ENCODE assay signal across 14 mouse cellular contexts in the genomic region with DNA sequence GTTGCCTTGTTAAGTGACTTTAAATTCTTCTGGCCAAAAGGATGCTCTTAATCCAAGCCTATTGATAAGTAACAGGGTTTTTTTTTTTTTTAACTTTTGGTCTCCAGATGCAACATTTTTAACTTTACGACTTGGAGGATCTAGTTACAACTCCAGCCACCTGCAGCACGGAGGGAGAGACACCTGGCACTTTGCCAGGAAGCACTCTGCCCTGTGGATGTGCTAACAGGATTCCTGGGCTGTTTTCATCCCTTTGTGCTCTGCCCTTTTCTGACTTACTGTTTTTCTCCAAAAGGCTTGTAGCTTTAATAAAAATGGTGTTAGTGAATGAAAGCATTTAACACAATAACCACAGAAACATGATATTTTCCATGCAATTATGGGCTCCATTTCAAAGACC.
DNase-seq lines count a peak whose midpoint lies in the region; ATAC-seq and TF ChIP-seq lines count a peak whose summit lies in the region.
"Had no signal": no experiment of that assay in that cellular context is flagged by ENCODE, and none has a peak within 500 bp of the region (broad histone marks: within the 10 kb centered on the region; RNA-seq: fewer than 3 reads in every experiment).

No protein-coding gene starts in this region.

- TF ChIP-seq CTCF in kidney, adult 2 months (conservative IDR thresholded peaks at IDR 0.05; ENCODE audit: insufficient read depth, insufficient read length, low read depth, low read length), result no peak
- no peak for TF ChIP-seq CTCF in kidney, postnatal 0 days (IDR thresholded peaks at IDR 0.05; ENCODE audit: low read depth)

- H3K9me3 ChIP-seq in kidney, postnatal 0 days (replicated peaks; ENCODE audit: low read length), result no peaks in the 10 kb centered on the region
- no peaks in the 10 kb centered on the region for H3K9me3 ChIP-seq in intestine, embryonic 16.5 days (ENCODE audit: control insufficient read depth, low read length)
- H3K9me3 ChIP-seq: heart, embryonic 15.5 days; limb, embryonic 13.5 days had no signal

- H3K4me3 ChIP-seq in kidney, adult 2 months (ENCODE audit: insufficient read depth, low read depth, low read length), result no peak overlapping the region
- no peak overlapping the region for H3K4me3 ChIP-seq in kidney, postnatal 0 days (replicated peaks; ENCODE audit: low read depth, low read length)
- no peak overlapping the region for H3K4me3 ChIP-seq in intestine, embryonic 16.5 days (ENCODE audit: low read length)
- H3K4me3 ChIP-seq: heart, embryonic 15.5 days; limb, embryonic 13.5 days had no signal

- ATAC-seq in kidney, postnatal 0 days (replicated peaks; ENCODE audit: low FRiP score, low read depth), result no peak
- no peak for ATAC-seq in intestine, embryonic 16.5 days
- no peak for ATAC-seq in CD4-positive, CD25-positive, alpha-beta regulatory T cell, adult 4 months
- ATAC-seq: forebrain, embryonic 16.5 days had no signal

- TF ChIP-seq POLR2A in kidney, adult 2 months (IDR thresholded peaks at IDR 0.05; ENCODE audit: low read depth, low read length), result no peak

- no peaks in the 10 kb centered on the region for H3K4me1 ChIP-seq in kidney, adult 2 months (ENCODE audit: control insufficient read depth, insufficient read depth, low read length)
- H3K4me1 ChIP-seq in kidney, postnatal 0 days (replicated peaks; ENCODE audit: insufficient read depth, low read length), result no peaks in the 10 kb centered on the region
- H3K4me1 ChIP-seq in intestine, embryonic 16.5 days (ENCODE audit: control insufficient read depth, insufficient read depth, low read length), result 0 out of 2 replicates have a peak, but pooled peaks cover 4% of the 10 kb centered on the region
- H3K4me1 ChIP-seq: heart, embryonic 15.5 days had no signal

- peak; percentile 47 to 51 for DNase-seq in cerebellum, postnatal 10 days
- no peak for DNase-seq in cerebellum, postnatal 4 days (ENCODE audit: low spot score in 2 of 2)
- DNase-seq in kidney, adult 2 months, result peak; percentile 21
- DNase-seq in kidney, adult 8-10 months, result no peak
- DNase-seq in Muller cell, postnatal 12 days (ENCODE audit: inconsistent ontology term), result peak; percentile 19
- DNase-seq in kidney, postnatal 0 days (ENCODE audit: low spot score), result peak; percentile 72
- DNase-seq: B cell, adult 2 months; lung, postnatal 4 days; thymus, postnatal 36 days had no signal

- H3K27ac ChIP-seq in kidney, adult 2 months (ENCODE audit: insufficient read depth, low read depth, low read length), result no peak overlapping the region
- no peak overlapping the region for H3K27ac ChIP-seq in kidney, postnatal 0 days
- no peak overlapping the region for H3K27ac ChIP-seq in intestine, embryonic 16.5 days (ENCODE audit: low read length)
- H3K27ac ChIP-seq: heart, embryonic 15.5 days; limb, embryonic 13.5 days had no signal

- H3K27me3 ChIP-seq in kidney, adult 2 months (replicated peaks; ENCODE audit: control insufficient read depth, insufficient read depth, low read length), result no peaks in the 10 kb centered on the region
- no peaks in the 10 kb centered on the region for H3K27me3 ChIP-seq in kidney, postnatal 0 days (ENCODE audit: insufficient read depth, low read length)
- no peaks in the 10 kb centered on the region for H3K27me3 ChIP-seq in intestine, embryonic 16.5 days (replicated peaks; ENCODE audit: control insufficient read depth, insufficient read depth, low read length)
- H3K27me3 ChIP-seq: heart, embryonic 15.5 days had no signal

- H3K36me3 ChIP-seq in kidney, adult 2 months (ENCODE audit: control insufficient read depth, insufficient read depth, low read length), result no peaks in the 10 kb centered on the region
- no peaks in the 10 kb centered on the region for H3K36me3 ChIP-seq in kidney, postnatal 0 days (ENCODE audit: insufficient read depth, low read length)
- H3K36me3 ChIP-seq in intestine, embryonic 16.5 days (ENCODE audit: control insufficient read depth, insufficient read depth, low read length), result no peaks in the 10 kb centered on the region
- H3K36me3 ChIP-seq: heart, embryonic 15.5 days; limb, embryonic 13.5 days had no signal

- 14% methylated on average over 2 of the region's 2 CpGs for WGBS in kidney, adult 2 months
- 3% methylated on average over 2 of the region's 2 CpGs for WGBS in kidney, postnatal 0 days
- WGBS in intestine, embryonic 16.5 days, result 6% methylated on average over 2 of the region's 2 CpGs

- H3K9ac ChIP-seq in kidney, postnatal 0 days (ENCODE audit: low read depth, low read length), result no peak overlapping the region
- no peak overlapping the region for H3K9ac ChIP-seq in intestine, embryonic 16.5 days (ENCODE audit: low read depth, low read length)
- H3K9ac ChIP-seq: heart, embryonic 15.5 days; limb, embryonic 13.5 days had no signal

- no peak overlapping the region for H3K4me2 ChIP-seq in kidney, postnatal 0 days (ENCODE audit: low read length)
- H3K4me2 ChIP-seq in intestine, embryonic 16.5 days (ENCODE audit: low read depth, low read length), result no peak overlapping the region
- H3K4me2 ChIP-seq: heart, embryonic 15.5 days; limb, embryonic 13.5 days had no signal

Comparison
In these comparisons a context has a peak if more than half of its experiments do, and no peak if none do; other contexts are left out.
1. DNase-seq: peak in cerebellum, postnatal 10 days (2 of 2), kidney, adult 2 months (single experiment), Muller cell, postnatal 12 days (single experiment) and kidney, postnatal 0 days (single experiment); none in cerebellum, postnatal 4 days (0 of 2) and kidney, adult 8-10 months (0 of 2).